Mouse (Mus musculus) left cerebral cortex, adult 18-20 months (tissue): ENCODE measurements around the gene Gm815. TPM values are rescaled to one million over a fixed set of nuclear protein-coding genes. Genes with fewer than 3 reads are reported as not detected.

Experiments
- DNase-seq, 2 experiments: peaks; one replicate each; pipeline ENCODE4 v3.0.0; 2021 to 2022; ENCODE audit warnings: low spot score in 2 of 2, mixed read lengths in 1 of 2
- total RNA-seq, 2 experiments: library from RNA; stranded (reverse); gene quantifications; 2 replicates each; pipeline ENCODE4 v1.2.3; 2021

The Gm815 gene
- total RNA-seq, 2 experiments from 2014 or later: not detected

- no peak for DNase-seq
Observed at GRCm38 (mm10) chr19:26877180-26877775, 8.4 kb upstream of the Gm815 start.

GRCm38 (mm10) chr19:26879856-26880255, 5.8 kb upstream of the Gm815 start:
- DNase-seq: no peak

GRCm38 (mm10) chr19:26881866-26882427, 3.7 kb upstream of the Gm815 start:
- DNase-seq: no peak

DNA sequence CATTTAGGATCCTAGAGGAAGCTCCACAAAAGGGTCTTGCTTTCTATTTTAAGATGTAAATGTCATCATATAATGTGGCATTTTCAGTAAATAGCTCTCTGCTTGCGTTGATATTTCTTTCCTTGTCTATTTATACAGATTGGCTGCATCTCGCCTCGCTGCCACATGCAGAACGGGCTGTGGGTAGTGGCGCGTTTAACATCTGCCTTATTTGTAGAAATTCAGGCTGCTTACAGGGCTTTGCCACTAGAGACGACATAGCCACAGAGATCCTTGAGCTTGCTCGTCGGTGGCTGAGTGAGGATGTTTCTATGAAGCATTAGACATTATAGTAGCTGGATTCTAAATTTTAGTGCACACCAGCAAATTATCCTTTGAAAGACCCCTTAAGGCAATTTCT, 2.5 kb downstream of the Gm815 start:
- no peak for DNase-seq

- peak; percentile 27 to 34 for DNase-seq
Observed at GRCm38 (mm10) chr19:26891306-26891964, 5.8 kb downstream of the Gm815 start.

GRCm38 (mm10) chr19:26892861-26893260, 7.2 kb downstream of the Gm815 start:
- peak in 1 of 2 experiments; percentile 23 for DNase-seq

DNA sequence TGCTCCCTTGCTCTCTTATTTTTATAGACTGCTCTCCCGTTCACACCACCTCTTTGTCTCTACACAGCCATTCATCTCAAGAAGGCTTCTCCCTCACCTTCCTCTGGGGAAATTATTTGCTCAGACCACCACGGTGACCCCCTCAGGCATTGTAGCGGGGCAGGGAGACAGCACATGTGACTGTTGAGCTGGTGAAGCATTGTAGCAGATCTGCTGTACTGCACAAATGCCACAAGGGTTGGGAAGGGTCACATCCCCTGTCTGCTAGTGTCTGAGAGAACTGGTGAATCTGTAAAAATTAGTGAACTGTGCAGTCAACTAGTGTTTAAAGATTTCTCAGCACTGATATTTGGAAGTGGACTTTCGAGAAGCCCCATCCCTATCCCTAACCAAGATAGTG, 16.5 kb downstream of the Gm815 start:
- DNase-seq: no peak

GRCm38 (mm10) chr19:26914245-26914644, 28.6 kb downstream of the Gm815 start:
- DNase-seq: no peak

DNA sequence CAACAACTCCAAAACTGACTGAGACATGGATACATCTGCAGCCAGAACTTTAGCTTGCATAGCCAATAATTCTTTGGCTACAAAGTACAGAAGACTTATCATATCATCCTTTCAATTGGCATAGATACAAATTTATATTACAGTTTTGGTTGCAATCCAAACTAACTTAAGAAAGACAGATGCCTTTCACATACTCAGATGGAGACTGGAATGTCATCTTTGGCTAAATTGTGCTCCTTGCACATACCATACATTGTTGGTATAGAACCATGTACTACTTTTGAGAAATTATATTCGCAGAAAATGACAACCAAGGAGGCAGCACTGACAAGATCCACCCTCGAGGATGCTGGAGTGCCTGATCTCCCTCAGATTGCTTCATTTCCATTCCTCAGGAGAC, 35.1 kb downstream of the Gm815 start:
- DNase-seq: no peak

- peak in 1 of 2 experiments; percentile 2 for DNase-seq
Observed at GRCm38 (mm10) chr19:26930295-26931283, 44.9 kb downstream of the Gm815 start.

DNA sequence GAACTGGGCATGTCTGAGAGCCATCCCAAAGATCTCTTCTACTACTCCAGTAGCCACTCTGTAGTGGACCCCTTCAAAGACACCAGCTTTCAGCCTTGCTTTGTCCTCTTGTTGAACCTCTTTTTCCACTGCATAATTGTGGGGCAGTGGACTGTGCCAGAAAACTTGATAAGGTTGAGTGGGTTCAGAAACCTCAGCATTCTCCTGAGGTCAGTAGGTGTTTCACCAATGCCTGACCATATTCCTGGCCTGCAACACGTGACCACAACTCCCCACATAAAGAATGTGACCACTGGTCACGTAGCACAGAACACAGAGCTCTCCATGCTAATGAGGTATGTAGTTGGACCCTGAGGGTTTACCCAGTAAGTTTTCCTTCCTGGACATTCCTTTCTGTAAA, 48.5 kb downstream of the Gm815 start:
- no peak for DNase-seq
